Comparison of ENCODE assay signal across 17 mouse cellular contexts in the genomic region with DNA sequence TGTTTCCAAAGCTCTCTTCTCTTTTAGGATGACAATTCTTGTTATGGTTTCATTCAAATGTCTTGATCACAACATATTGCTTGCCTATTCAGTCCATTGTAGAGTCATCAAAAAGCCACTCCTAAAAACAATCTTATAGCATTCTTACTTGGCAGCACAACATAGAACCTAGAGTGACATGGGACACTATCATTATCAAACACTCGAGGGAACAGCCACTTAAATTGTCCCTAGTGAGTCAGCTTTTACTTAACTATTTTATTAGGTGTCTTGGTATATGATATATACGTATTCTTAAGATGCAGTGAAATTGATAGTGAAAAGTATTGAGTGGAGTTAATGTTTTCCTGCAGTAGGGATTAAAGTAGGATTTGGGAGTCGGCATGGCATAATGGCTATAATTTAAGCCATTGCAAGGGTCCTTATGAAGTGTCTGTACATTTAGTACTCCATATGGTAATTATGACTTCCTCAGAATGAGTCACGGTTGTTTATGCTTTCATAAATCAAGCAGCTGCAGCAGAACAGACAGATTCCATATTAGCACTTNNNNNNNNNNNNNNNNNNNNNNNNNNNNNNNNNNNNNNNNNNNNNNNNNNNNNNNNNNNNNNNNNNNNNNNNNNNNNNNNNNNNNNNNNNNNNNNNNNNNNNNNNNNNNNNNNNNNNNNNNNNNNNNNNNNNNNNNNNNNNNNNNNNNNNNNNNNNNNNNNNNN.
DNase-seq lines count a peak whose midpoint lies in the region; ATAC-seq and TF ChIP-seq lines count a peak whose summit lies in the region.
"Had no signal": no experiment of that assay in that cellular context is flagged by ENCODE, and none has a peak within 500 bp of the region (broad histone marks: within the 10 kb centered on the region; RNA-seq: fewer than 3 reads in every experiment).

No protein-coding gene starts in this region.

- H3K4me1 ChIP-seq in kidney, embryonic 16.5 days (ENCODE audit: insufficient read depth, low read length), result no peaks in the 10 kb centered on the region
- no peaks in the 10 kb centered on the region for H3K4me1 ChIP-seq in lung, postnatal 0 days (ENCODE audit: insufficient read depth, low read depth, low read length)
- no peaks in the 10 kb centered on the region for H3K4me1 ChIP-seq in liver, embryonic 11.5 days (replicated peaks; ENCODE audit: control insufficient read depth, insufficient read depth, low read length)
- H3K4me1 ChIP-seq: embryonic facial prominence, embryonic 12.5 days; liver, embryonic 12.5 days; neural tube, embryonic 13.5 days had no signal

- whole genome bisulfite sequencing in kidney, embryonic 16.5 days, result 38% methylated on average over 4 of the region's 4 CpGs
- WGBS in lung, postnatal 0 days, result 25% methylated on average over 4 of the region's 4 CpGs
- 68% methylated on average over 4 of the region's 4 CpGs for WGBS in liver, embryonic 11.5 days

- no peak overlapping the region for H3K4me3 ChIP-seq in kidney, embryonic 16.5 days (ENCODE audit: low read length)
- H3K4me3 ChIP-seq in lung, postnatal 0 days (ENCODE audit: low read depth, low read length), result no peak overlapping the region
- no peak overlapping the region for H3K4me3 ChIP-seq in liver, embryonic 11.5 days (ENCODE audit: low read depth, low read length)
- H3K4me3 ChIP-seq: embryonic facial prominence, embryonic 12.5 days; liver, embryonic 12.5 days; neural tube, embryonic 13.5 days had no signal

- no peaks in the 10 kb centered on the region for H3K9me3 ChIP-seq in kidney, embryonic 16.5 days (ENCODE audit: low read length)
- H3K9me3 ChIP-seq in lung, postnatal 0 days (ENCODE audit: low read length), result no peaks in the 10 kb centered on the region
- H3K9me3 ChIP-seq in liver, embryonic 11.5 days (ENCODE audit: control insufficient read depth, low read length), result no peaks in the 10 kb centered on the region
- H3K9me3 ChIP-seq: embryonic facial prominence, embryonic 12.5 days; liver, embryonic 12.5 days; neural tube, embryonic 13.5 days had no signal

- no peaks in the 10 kb centered on the region for H3K27me3 ChIP-seq in kidney, embryonic 16.5 days (ENCODE audit: insufficient read depth, low read length)
- no peaks in the 10 kb centered on the region for H3K27me3 ChIP-seq in lung, postnatal 0 days (replicated peaks; ENCODE audit: insufficient read depth, low read length)
- no peaks in the 10 kb centered on the region for H3K27me3 ChIP-seq in liver, embryonic 11.5 days (replicated peaks; ENCODE audit: control insufficient read depth, insufficient read depth, low read length)
- H3K27me3 ChIP-seq: embryonic facial prominence, embryonic 12.5 days; liver, embryonic 12.5 days; neural tube, embryonic 13.5 days had no signal

- TF ChIP-seq EP300 in lung, postnatal 0 days (IDR thresholded peaks at IDR 0.05), result no peak

- no peak for TF ChIP-seq CTCF in lung, postnatal 0 days (IDR thresholded peaks at IDR 0.05)

- H3K36me3 ChIP-seq in kidney, embryonic 16.5 days (ENCODE audit: insufficient read depth, low read length), result no peaks in the 10 kb centered on the region
- no peaks in the 10 kb centered on the region for H3K36me3 ChIP-seq in lung, postnatal 0 days (ENCODE audit: insufficient read depth, low read length)
- H3K36me3 ChIP-seq in liver, embryonic 11.5 days (ENCODE audit: control insufficient read depth, insufficient read depth, low read length), result no peaks in the 10 kb centered on the region
- H3K36me3 ChIP-seq: embryonic facial prominence, embryonic 12.5 days; liver, embryonic 12.5 days; neural tube, embryonic 13.5 days had no signal

- 0 out of 2 replicates have a peak, but pooled peaks have one; percentile 27 for ATAC-seq in kidney, embryonic 16.5 days (ENCODE audit: low FRiP score, low TSS enrichment)
- ATAC-seq in lung, postnatal 0 days, result no peak
- ATAC-seq in common myeloid progenitor, adult 5-6 weeks (replicated peaks; ENCODE audit: low read depth, poor library complexity, severe bottlenecking), result peak; percentile 52
- ATAC-seq in liver, embryonic 11.5 days (replicated peaks; ENCODE audit: low FRiP score), result no peak
- ATAC-seq: hindbrain, postnatal 0 days; liver, embryonic 12.5 days had no signal

- no peak for DNase-seq in kidney, postnatal 36 days
- DNase-seq in lung, postnatal 0 days (ENCODE audit: low spot score), result peak; percentile 7
- DNase-seq in lung, adult 18-20 months, result no peak
- DNase-seq in telencephalon, adult 2 months (ENCODE audit: low read depth, low spot score), result peak; percentile 26
- no peak for DNase-seq in liver, embryonic 11.5 days (ENCODE audit: low spot score)
- DNase-seq: heart, adult 11 months; kidney, postnatal 10 days; lung, postnatal 36 days; thymus, postnatal 14 days had no signal

- H3K9ac ChIP-seq in kidney, embryonic 16.5 days (replicated peaks; ENCODE audit: low read length), result no peak overlapping the region
- no peak overlapping the region for H3K9ac ChIP-seq in lung, postnatal 0 days (replicated peaks; ENCODE audit: low read depth)
- H3K9ac ChIP-seq in liver, embryonic 11.5 days (ENCODE audit: low read depth, low read length), result no peak overlapping the region
- H3K9ac ChIP-seq: embryonic facial prominence, embryonic 12.5 days; liver, embryonic 12.5 days; neural tube, embryonic 13.5 days had no signal

- no peak overlapping the region for H3K4me2 ChIP-seq in kidney, embryonic 16.5 days (replicated peaks; ENCODE audit: low read depth, low read length)
- no peak overlapping the region for H3K4me2 ChIP-seq in lung, postnatal 0 days (replicated peaks; ENCODE audit: low read depth, low read length)
- H3K4me2 ChIP-seq in liver, embryonic 11.5 days, result no peak overlapping the region
- H3K4me2 ChIP-seq: embryonic facial prominence, embryonic 12.5 days; liver, embryonic 12.5 days; midbrain, embryonic 11.5 days; neural tube, embryonic 13.5 days had no signal

- H3K27ac ChIP-seq in kidney, embryonic 16.5 days (ENCODE audit: low read length), result no peak overlapping the region
- H3K27ac ChIP-seq in lung, postnatal 0 days (ENCODE audit: low read length), result no peak overlapping the region
- H3K27ac ChIP-seq in liver, embryonic 11.5 days (ENCODE audit: low read depth, low read length), result no peak overlapping the region
- H3K27ac ChIP-seq: embryonic facial prominence, embryonic 12.5 days; hindbrain, postnatal 0 days; liver, embryonic 12.5 days; neural tube, embryonic 13.5 days; stomach, postnatal 0 days had no signal

Comparison
In these comparisons a context has a peak if more than half of its experiments do, and no peak if none do; other contexts are left out.
1. DNase-seq: peak in lung, postnatal 0 days (single experiment) and telencephalon, adult 2 months (single experiment); none in kidney, postnatal 36 days (0 of 2), lung, adult 18-20 months (0 of 2) and liver, embryonic 11.5 days (single experiment).
2. ATAC-seq: peak in kidney, embryonic 16.5 days (single experiment) and common myeloid progenitor, adult 5-6 weeks (single experiment); none in lung, postnatal 0 days (single experiment) and liver, embryonic 11.5 days (single experiment).